ENCODE assay signal across 8 mouse cellular contexts in the genomic region with DNA sequence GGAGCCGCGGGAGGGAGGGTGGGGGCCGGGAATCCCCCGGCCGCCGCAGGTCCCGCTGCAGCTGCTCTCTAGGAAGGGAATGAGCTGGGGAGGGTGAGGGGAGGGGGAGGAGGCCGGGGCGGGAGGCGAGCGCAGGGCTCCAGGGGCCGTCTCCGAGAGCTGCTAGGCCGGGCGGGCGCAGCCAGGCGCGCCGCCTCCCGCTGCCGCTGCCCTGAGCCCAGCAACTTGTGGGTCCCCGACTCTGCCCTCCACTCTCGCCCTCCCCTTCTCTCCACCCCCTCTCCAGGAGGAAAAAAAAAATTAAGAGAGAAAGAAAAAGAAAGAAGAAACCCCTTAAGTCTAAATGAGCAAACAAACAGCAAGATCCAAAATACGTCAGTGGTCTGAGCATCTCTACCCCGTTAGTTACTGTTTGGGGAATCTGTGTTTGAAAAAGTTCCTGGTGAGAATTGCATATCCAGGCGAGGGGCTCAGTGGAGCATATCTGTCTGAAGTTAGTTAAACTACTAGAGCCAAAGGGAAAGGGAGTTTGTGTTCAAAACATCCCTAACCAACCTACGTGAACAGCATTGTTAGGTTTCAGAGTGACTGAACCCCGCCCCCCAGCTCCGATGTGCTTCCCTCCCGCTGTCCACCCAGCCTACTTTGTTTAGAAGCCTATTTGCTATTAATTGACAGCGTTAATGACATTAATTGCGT. TPM values are rescaled to one million over a fixed set of nuclear protein-coding genes. Genes with fewer than 3 reads are reported as not detected.
DNase-seq lines count a peak whose midpoint lies in the region; ATAC-seq and TF ChIP-seq lines count a peak whose summit lies in the region.

No protein-coding gene starts in this region.

- no peak for TF ChIP-seq CTCF in lung, embryonic 14.5 days (IDR thresholded peaks at IDR 0.05; ENCODE audit: low read depth)
- TF ChIP-seq CTCF in lung, adult 2 months (IDR thresholded peaks at IDR 0.05; ENCODE audit: insufficient read depth, low read length): no peak
- no peak for TF ChIP-seq CTCF in thymus, adult 2 months (IDR thresholded peaks at IDR 0.05; ENCODE audit: borderline replicate concordance, control insufficient read depth, extremely low read depth, insufficient read depth, low read length, poor library complexity)

- H3K27ac ChIP-seq in lung, embryonic 14.5 days (ENCODE audit: low read depth): no peak overlapping the region
- H3K27ac ChIP-seq in heart, embryonic 12.5 days (ENCODE audit: poor library complexity, severe bottlenecking): no peak overlapping the region
- peak overlapping the region; percentile 99 for H3K27ac ChIP-seq in midbrain, embryonic 12.5 days (replicated peaks)
- no peak overlapping the region for H3K27ac ChIP-seq in thymus, adult 2 months (ENCODE audit: control insufficient read depth, insufficient read depth, low read length)

- TF ChIP-seq POLR2A in lung, adult 2 months (IDR thresholded peaks at IDR 0.05; ENCODE audit: borderline replicate concordance, extremely low read depth, low read depth, low read length): no peak
- no peak for TF ChIP-seq POLR2A in thymus, adult 2 months (IDR thresholded peaks at IDR 0.05; ENCODE audit: control insufficient read depth, extremely low read depth, insufficient read depth, low read length, poor library complexity)

- no peaks in the 10 kb centered on the region for H3K4me1 ChIP-seq in lung, embryonic 14.5 days (ENCODE audit: insufficient read depth)
- H3K4me1 ChIP-seq in lung, adult 2 months (ENCODE audit: control insufficient read depth, insufficient read depth, low read length): no peaks in the 10 kb centered on the region
- H3K4me1 ChIP-seq in heart, embryonic 12.5 days (replicated peaks): 0 out of 2 replicates have a peak, but pooled peaks cover 10% of the 10 kb centered on the region
- H3K4me1 ChIP-seq in midbrain, embryonic 12.5 days: peaks cover 40% of the 10 kb centered on the region
- H3K4me1 ChIP-seq in thymus, adult 2 months (replicated peaks; ENCODE audit: control insufficient read depth, insufficient read depth, low read length): no peaks in the 10 kb centered on the region; the same call in 1 of the 2 replicates

- peak overlapping the region; percentile 91 for H3K4me2 ChIP-seq in lung, embryonic 14.5 days
- peak overlapping the region; percentile 96 for H3K4me2 ChIP-seq in heart, embryonic 12.5 days
- H3K4me2 ChIP-seq in midbrain, embryonic 12.5 days (replicated peaks): peak overlapping the region; percentile 72

- WGBS in lung, embryonic 14.5 days: under 1% methylated on average over 28 of the region's 32 CpGs
- 3% methylated on average over 30 of the region's 32 CpGs for WGBS in lung, adult 2 months
- 2% methylated on average over 18 of the region's 32 CpGs for WGBS in heart, embryonic 12.5 days
- under 1% methylated on average over 25 of the region's 32 CpGs for WGBS in midbrain, embryonic 12.5 days
- WGBS in thymus, adult 2 months: 3% methylated on average over 30 of the region's 32 CpGs

- peak; percentile 70; the same call in 1 of the 2 replicates for ATAC-seq in lung, embryonic 14.5 days (ENCODE audit: insufficient read depth)
- ATAC-seq in heart, embryonic 12.5 days (ENCODE audit: insufficient number of reproducible peaks, low FRiP score): peak; percentile 67; the same call in 1 of the 2 replicates
- ATAC-seq in midbrain, embryonic 12.5 days (ENCODE audit: low FRiP score, low read depth): peak; percentile 80
- no peak for ATAC-seq in monocyte, adult 5-6 weeks (replicated peaks; ENCODE audit: insufficient number of reproducible peaks, low FRiP score, low TSS enrichment, poor library complexity, severe bottlenecking)

- H3K9ac ChIP-seq in lung, embryonic 14.5 days: peak overlapping the region; percentile 77
- peak overlapping the region; percentile 61 for H3K9ac ChIP-seq in heart, embryonic 12.5 days
- peak overlapping the region; percentile 100 for H3K9ac ChIP-seq in midbrain, embryonic 12.5 days (replicated peaks)

- H3K9me3 ChIP-seq in lung, embryonic 14.5 days (ENCODE audit: low read depth, low read length): no peaks in the 10 kb centered on the region
- no peaks in the 10 kb centered on the region for H3K9me3 ChIP-seq in heart, embryonic 12.5 days (replicated peaks)
- no peaks in the 10 kb centered on the region for H3K9me3 ChIP-seq in midbrain, embryonic 12.5 days

- DNase-seq in lung, embryonic 14.5 days: peak; percentile 54
- no peak for DNase-seq in lung, adult 2 months
- DNase-seq in cerebellum, adult 9-11 months: peak; percentile 13
- DNase-seq in kidney, postnatal 25 days: peak; percentile 21 to 52
- DNase-seq in thymus, adult 2 months: no peak

- H3K36me3 ChIP-seq in lung, embryonic 14.5 days (ENCODE audit: insufficient read depth): no peaks in the 10 kb centered on the region
- H3K36me3 ChIP-seq in heart, embryonic 12.5 days: no peaks in the 10 kb centered on the region
- no peaks in the 10 kb centered on the region for H3K36me3 ChIP-seq in midbrain, embryonic 12.5 days
- H3K36me3 ChIP-seq in thymus, adult 2 months (ENCODE audit: control insufficient read depth, insufficient read depth, low read length): no peaks in the 10 kb centered on the region

- peaks cover 45% of the 10 kb centered on the region for H3K27me3 ChIP-seq in lung, embryonic 14.5 days (ENCODE audit: insufficient read depth, low read length)
- peaks cover 30% of the 10 kb centered on the region for H3K27me3 ChIP-seq in heart, embryonic 12.5 days (replicated peaks)
- no peaks in the 10 kb centered on the region for H3K27me3 ChIP-seq in midbrain, embryonic 12.5 days
- peaks cover 3% of the 10 kb centered on the region; the same call in 1 of the 2 replicates for H3K27me3 ChIP-seq in thymus, adult 2 months (ENCODE audit: control insufficient read depth, insufficient read depth, low read length)

- H3K4me3 ChIP-seq in lung, embryonic 14.5 days (ENCODE audit: low read depth, low read length): peak overlapping the region; percentile 67
- no peak overlapping the region for H3K4me3 ChIP-seq in lung, adult 2 months (replicated peaks; ENCODE audit: extremely low read depth, low read depth, low read length)
- H3K4me3 ChIP-seq in heart, embryonic 12.5 days: peak overlapping the region; percentile 96
- H3K4me3 ChIP-seq in midbrain, embryonic 12.5 days: peak overlapping the region; percentile 90
- no peak overlapping the region for H3K4me3 ChIP-seq in thymus, adult 2 months (ENCODE audit: control insufficient read depth, insufficient read depth, low read length)

RNA-seq across cellular contexts. Expression of gene Npas3, which starts 5.1 kb away (rescaled TPM):
- 0.62 and 0.66 TPM in 2 replicates for polyA plus RNA-seq in lung, embryonic 14.5 days (2014; fragmentation: Nextera tagmentation; extraction: Ambion mirVana)
- polyA plus RNA-seq in lung, adult 2 months (2012; rRNA removed): 0.05 and 0.15 TPM in 2 replicates
- polyA plus RNA-seq in heart, embryonic 12.5 days (2016; fragmentation: Nextera tagmentation; extraction: Ambion mirVana): 1.8 and 1.9 TPM in 2 replicates
- polyA plus RNA-seq in midbrain, embryonic 12.5 days (2016; fragmentation: Nextera tagmentation; extraction: Ambion mirVana): 30.0 TPM in 2 replicates
- 0.04 TPM in 1 of 2 replicates, not detected in the other for polyA plus RNA-seq in thymus, adult 2 months (2012; rRNA removed)
- total RNA-seq in monocyte, adult 5-6 weeks (2017): not detected in 3 replicates

Comparison
In these comparisons a context has a peak if more than half of its experiments do, and no peak if none do; other contexts are left out.
1. DNase-seq: peak in lung, embryonic 14.5 days (single experiment), cerebellum, adult 9-11 months (single experiment) and kidney, postnatal 25 days (2 of 2); none in lung, adult 2 months (single experiment) and thymus, adult 2 months (single experiment).
2. H3K4me3 ChIP-seq: peak in lung, embryonic 14.5 days (single experiment), heart, embryonic 12.5 days (single experiment) and midbrain, embryonic 12.5 days (single experiment); none in lung, adult 2 months (single experiment) and thymus, adult 2 months (single experiment).
3. RNA of gene Npas3, which starts 5.1 kb away (polyA plus RNA-seq): 30.0 TPM in midbrain, embryonic 12.5 days; 1.8 to 1.9 TPM in heart, embryonic 12.5 days, 0.62 to 0.66 TPM in lung, embryonic 14.5 days, 0.05 to 0.15 TPM in lung, adult 2 months and 0.04 TPM in thymus, adult 2 months; every median in the first group is over 10 times any median in the second.
4. Peak in every context shown above with its lines, with median percentiles within 50 percentile points of each other: H3K4me2 ChIP-seq and H3K9ac ChIP-seq.